Mouse (Mus musculus): Measurements from ENCODE around the gene Ddx18.

Ddx18 gene

DNA sequence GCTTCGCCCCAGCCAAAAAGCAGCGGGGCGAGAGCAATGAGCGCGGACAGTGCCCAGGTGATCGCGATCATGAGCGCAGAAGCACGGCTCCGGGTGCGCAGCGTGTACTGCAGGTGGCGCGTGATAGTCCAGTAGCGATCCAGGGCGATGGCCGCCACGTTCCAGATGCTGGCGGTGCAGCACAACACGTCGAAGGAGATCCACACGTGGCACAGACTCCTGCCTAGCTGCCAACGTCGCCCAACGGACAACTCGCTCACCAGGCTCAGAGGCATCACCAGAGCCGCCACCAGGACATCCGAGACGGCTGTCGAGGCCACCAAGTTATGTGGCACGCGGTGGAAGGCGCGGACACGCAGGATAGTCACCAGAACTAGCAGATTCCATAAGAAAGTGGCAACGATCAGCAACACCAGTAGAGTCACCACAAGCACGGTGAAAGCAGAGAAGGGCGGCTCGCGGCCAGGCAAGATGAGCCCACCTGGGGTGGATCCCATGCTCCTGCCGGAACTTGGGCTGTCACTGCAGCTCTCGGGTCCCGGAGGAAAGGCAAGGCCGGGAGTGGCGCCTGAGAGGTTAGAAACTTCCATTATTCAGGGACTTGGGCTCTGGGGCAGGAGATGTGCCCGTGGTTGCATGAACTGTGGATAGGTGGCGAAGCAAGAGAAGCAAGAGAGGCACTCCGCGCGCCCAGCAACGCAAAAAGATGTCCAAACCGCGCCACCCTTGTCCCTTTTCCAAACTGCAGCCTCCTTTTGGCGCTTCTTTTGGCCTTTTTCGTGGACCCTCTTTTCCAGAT lies 40.0 kb downstream of the Ddx18 start:
- no peak for DNase-seq (ENCODE audit: low spot score)

- DNase-seq (ENCODE audit: low spot score) = no peak
Measured at GRCm38 (mm10) chr1:121527061-121527460, 40.7 kb downstream of the Ddx18 start.

DNA sequence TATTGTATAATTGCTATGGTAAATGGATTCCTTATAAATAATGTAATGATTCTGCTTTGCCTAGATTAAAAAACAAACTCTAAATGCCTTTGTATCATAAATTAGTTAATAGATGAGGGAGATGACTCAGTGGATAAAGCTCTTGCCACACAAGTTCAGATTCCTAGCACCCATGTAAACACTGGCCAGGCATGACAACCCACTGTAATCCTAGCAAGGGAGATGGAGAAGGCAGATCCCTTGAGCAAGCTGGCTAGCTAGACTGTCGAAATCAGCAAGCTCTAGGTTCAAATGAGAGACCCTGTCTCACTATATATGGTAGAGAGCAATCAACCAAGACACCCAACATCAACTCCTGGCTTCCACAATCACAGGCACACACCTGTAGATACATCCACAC lies 49.2 kb downstream of the Ddx18 start:
- no peak for DNase-seq (ENCODE audit: low spot score)

DNA sequence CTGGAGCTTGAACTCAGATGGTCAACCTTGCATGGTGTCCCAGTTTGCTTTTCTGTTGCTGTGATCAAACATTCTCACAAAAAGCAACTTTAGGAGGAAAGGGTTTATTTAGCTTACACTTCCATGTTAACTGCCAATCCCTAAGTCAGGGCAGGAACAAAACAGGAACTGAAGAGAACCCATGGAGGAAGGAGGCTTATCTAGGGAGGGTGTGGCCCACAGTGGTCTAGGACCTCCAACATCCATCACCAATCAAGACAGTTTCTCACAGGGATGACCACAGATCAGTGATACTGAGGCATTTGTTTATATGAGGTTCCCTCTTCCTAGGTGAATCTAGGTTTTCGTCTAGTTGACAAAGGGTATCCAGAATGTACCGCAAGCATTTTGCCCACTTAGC lies 55.8 kb downstream of the Ddx18 start:
- no peak for DNase-seq (ENCODE audit: low spot score)

GRCm38 (mm10) chr1:121511186-121511585 lies 56.6 kb downstream of the Ddx18 start:
- no peak for DNase-seq (ENCODE audit: low spot score)

DNA sequence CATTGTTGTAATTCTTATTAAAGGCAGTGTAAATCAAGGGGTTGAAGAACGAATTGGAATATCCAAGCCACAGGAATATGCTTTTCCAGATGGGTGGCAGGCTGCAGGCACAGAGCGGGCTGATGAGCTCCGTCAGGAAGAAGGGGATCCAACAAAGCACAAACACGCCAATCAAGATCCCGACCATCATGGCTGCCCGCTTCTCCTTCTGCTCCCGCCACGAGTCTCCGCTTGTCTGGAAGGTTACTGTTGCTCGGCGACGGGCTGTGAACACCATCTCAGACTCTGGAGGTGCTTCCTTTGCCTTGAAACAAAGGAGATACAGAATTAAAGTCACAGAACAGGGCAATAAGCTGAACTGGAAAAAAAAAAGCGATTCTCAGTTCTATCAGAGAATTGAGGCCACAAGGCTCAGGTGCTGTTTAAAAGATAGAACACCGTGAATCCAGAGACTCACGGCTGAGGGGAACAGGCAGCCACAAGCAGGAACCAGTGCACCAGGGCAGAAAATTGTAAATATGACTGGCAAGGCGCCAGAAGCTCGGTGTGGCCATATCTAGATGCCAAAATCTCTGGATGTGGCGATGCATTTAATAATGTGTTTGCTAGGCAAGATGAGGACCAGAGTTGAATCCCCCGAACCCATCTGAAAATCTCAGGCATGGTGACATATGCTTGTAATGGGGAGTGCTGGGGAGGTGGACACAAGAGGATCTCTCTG lies 57.2 kb downstream of the Ddx18 start:
- no peak for DNase-seq (ENCODE audit: low spot score)

- no peak for DNase-seq (ENCODE audit: low spot score)
Measured at GRCm38 (mm10) chr1:121508729-121509128, 59.1 kb downstream of the Ddx18 start.

Measured in ovary, postnatal 36 days (tissue).